Mouse (Mus musculus): ENCODE data around the gene Prss16.

The Prss16 gene

GRCm38 (mm10) chr13:22005605-22006333 lies 3.8 kb downstream of the Prss16 start:
- no peak for DNase-seq

GRCm38 (mm10) chr13:22001823-22002222 lies 7.7 kb downstream of the Prss16 start:
- no peak for DNase-seq

GRCm38 (mm10) chr13:22001346-22001745 lies 8.2 kb downstream of the Prss16 start:
- no peak for DNase-seq

- DNase-seq, result no peak
Observed at GRCm38 (mm10) chr13:21999147-21999546, 10.4 kb downstream of the Prss16 start.

- no peak for DNase-seq
Observed at GRCm38 (mm10) chr13:21998412-21998811, 11.1 kb downstream of the Prss16 start.

- no peak for DNase-seq
Observed at GRCm38 (mm10) chr13:21997821-21998220, 11.7 kb downstream of the Prss16 start.

- no peak for DNase-seq
Observed at GRCm38 (mm10) chr13:21997201-21997820, 12.2 kb downstream of the Prss16 start.

- no peak for DNase-seq
Observed at GRCm38 (mm10) chr13:21996840-21997185, 12.7 kb downstream of the Prss16 start.

- DNase-seq, result no peak
Observed at GRCm38 (mm10) chr13:21996101-21996839, 13.3 kb downstream of the Prss16 start.

GRCm38 (mm10) chr13:21995331-21995914 lies 14.1 kb downstream of the Prss16 start:
- peak; percentile 16 for DNase-seq

- DNase-seq, result no peak
Observed at GRCm38 (mm10) chr13:21994896-21995295, 14.6 kb downstream of the Prss16 start.

- DNase-seq, result peak; percentile 27
Observed at GRCm38 (mm10) chr13:21993957-21994738, 15.4 kb downstream of the Prss16 start.

- no peak for DNase-seq
Observed at GRCm38 (mm10) chr13:21992550-21992949, 17.0 kb downstream of the Prss16 start.

- DNase-seq, result no peak
Observed at GRCm38 (mm10) chr13:21984486-21984885, 25.1 kb downstream of the Prss16 start.

- no peak for DNase-seq
Observed at GRCm38 (mm10) chr13:21981803-21982193, 27.7 kb downstream of the Prss16 start.

GRCm38 (mm10) chr13:21980981-21981802 lies 28.4 kb downstream of the Prss16 start, which contains the start of gene Pom121l2:
Gene Pom121l2 (plus strand): TSS chr13:21981194.
- DNase-seq, result peak; percentile 50

GRCm38 (mm10) chr13:21974726-21975473 lies 34.6 kb downstream of the Prss16 start:
- peak; percentile 59 for DNase-seq

- DNase-seq, result peak; percentile 95
Observed at GRCm38 (mm10) chr13:21974221-21974725, 35.3 kb downstream of the Prss16 start.

- DNase-seq, result no peak
Observed at GRCm38 (mm10) chr13:21971641-21972040, 37.9 kb downstream of the Prss16 start.

GRCm38 (mm10) chr13:21969816-21970215 lies 39.7 kb downstream of the Prss16 start:
- DNase-seq, result no peak

- no peak for DNase-seq
Observed at GRCm38 (mm10) chr13:21969269-21969668, 40.3 kb downstream of the Prss16 start.
